Mouse (Mus musculus): ENCODE results near the gene Otulinl. TPM values are rescaled to one million over a fixed set of nuclear protein-coding genes. Genes with fewer than 3 reads are reported as not detected.

Otulinl gene
- polyA plus RNA-seq, 1 experiment from 2014 or later, result 9.8 TPM

DNA sequence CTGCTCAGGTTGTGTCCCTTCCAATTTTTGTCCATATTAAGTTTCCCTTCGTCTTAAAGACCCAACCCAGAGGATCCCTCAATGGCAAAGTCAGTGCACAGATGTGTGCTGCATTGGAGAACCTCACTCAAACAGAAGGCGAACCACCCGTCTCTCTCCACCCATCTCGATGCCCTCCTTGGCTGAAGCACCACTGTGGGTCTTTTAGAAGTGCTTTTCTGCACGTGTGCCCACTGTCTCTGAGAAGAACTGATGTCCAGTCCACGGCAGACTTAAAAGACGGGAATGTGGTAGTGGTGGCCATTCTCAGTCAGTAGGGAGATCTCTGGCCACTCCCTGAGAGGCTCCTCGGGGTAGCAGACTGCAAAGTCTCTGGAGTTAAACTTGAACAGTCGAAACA is 24.8 kb downstream of the Otulinl start:
- WGBS, result 84% methylated on average over 9 of the region's 9 CpGs
- Histone ChIP-seq H3K9ac (ENCODE audit: low read length) (no peak overlapping the region), H3K36me3 (ENCODE audit: control insufficient read depth, insufficient read depth, low read length) (no peaks in the 10 kb centered on the region), H3K4me3 (ENCODE audit: low read depth, low read length) (no peak overlapping the region), H3K4me1 (ENCODE audit: control insufficient read depth, insufficient read depth, low read length) (no peaks in the 10 kb centered on the region), H3K4me2 (ENCODE audit: low read depth) (no peak overlapping the region), H3K27ac (ENCODE audit: low read depth, low read length) (no peak overlapping the region), H3K9me3 (ENCODE audit: control insufficient read depth, low read length) (no peaks in the 10 kb centered on the region), H3K27me3 (ENCODE audit: control insufficient read depth, insufficient read depth, low read length) (no peaks in the 10 kb centered on the region)
- ATAC-seq (ENCODE audit: insufficient read depth, low FRiP score, low TSS enrichment), result no peak
- no peak for DNase-seq (ENCODE audit: low spot score)

GRCm38 (mm10) chr15:27655015-27655414 is 26.4 kb downstream of the Otulinl start:
- Histone ChIP-seq H3K9ac (ENCODE audit: low read length) (no peak overlapping the region), H3K4me1 (ENCODE audit: control insufficient read depth, insufficient read depth, low read length) (no peaks in the 10 kb centered on the region), H3K36me3 (ENCODE audit: control insufficient read depth, insufficient read depth, low read length) (no peaks in the 10 kb centered on the region), H3K27ac (ENCODE audit: low read depth, low read length) (no peak overlapping the region), H3K4me2 (ENCODE audit: low read depth) (no peak overlapping the region), H3K27me3 (ENCODE audit: control insufficient read depth, insufficient read depth, low read length) (no peaks in the 10 kb centered on the region), H3K4me3 (ENCODE audit: low read depth, low read length) (no peak overlapping the region), H3K9me3 (ENCODE audit: control insufficient read depth, low read length) (no peaks in the 10 kb centered on the region)
- ATAC-seq (ENCODE audit: insufficient read depth, low FRiP score, low TSS enrichment), result no peak
- 21% methylated on average over 5 of the region's 5 CpGs for WGBS
- DNase-seq (ENCODE audit: low spot score), result peak; percentile 59

- no peak for ATAC-seq (ENCODE audit: insufficient read depth, low FRiP score, low TSS enrichment)
- H3K4me3 ChIP-seq (ENCODE audit: low read depth, low read length), result no peak overlapping the region
- H3K9ac ChIP-seq (ENCODE audit: low read length), result no peak overlapping the region
- no peak overlapping the region for H3K27ac ChIP-seq (ENCODE audit: low read depth, low read length)
- 58% methylated on average over 3 of the region's 3 CpGs for WGBS
- no peaks in the 10 kb centered on the region for H3K36me3 ChIP-seq (ENCODE audit: control insufficient read depth, insufficient read depth, low read length)
- no peaks in the 10 kb centered on the region for H3K4me1 ChIP-seq (ENCODE audit: control insufficient read depth, insufficient read depth, low read length)
- no peaks in the 10 kb centered on the region for H3K27me3 ChIP-seq (ENCODE audit: control insufficient read depth, insufficient read depth, low read length)
- no peak overlapping the region for H3K4me2 ChIP-seq (ENCODE audit: low read depth)
- H3K9me3 ChIP-seq (ENCODE audit: control insufficient read depth, low read length), result no peaks in the 10 kb centered on the region
- DNase-seq (ENCODE audit: low spot score), result no peak
Observed at GRCm38 (mm10) chr15:27647686-27648085, 33.7 kb downstream of the Otulinl start.

DNA sequence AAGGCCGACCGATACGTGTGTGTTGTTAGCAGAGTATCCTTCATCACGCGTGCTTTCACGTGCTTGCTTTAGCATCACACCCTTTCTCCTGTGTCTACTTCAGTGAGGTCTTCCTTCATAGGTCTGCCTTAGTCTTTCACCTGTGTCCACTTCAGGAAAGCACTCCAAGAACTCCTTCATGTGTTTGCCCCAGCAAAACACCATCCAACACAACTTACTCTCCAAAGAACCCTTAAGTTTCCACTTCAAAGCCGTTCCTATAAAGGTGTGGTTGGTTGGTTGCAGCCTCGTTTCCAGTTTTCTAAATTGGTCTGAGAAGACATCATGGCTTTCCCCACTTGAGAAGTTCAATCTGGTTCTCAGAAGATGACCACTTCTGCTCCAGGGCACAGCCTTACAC is 34.7 kb downstream of the Otulinl start:
- DNase-seq (ENCODE audit: low spot score) (no peak), ATAC-seq (ENCODE audit: insufficient read depth, low FRiP score, low TSS enrichment) (no peak)
- WGBS, result 93% methylated on average over 8 of the region's 8 CpGs
- H3K9me3 ChIP-seq (ENCODE audit: control insufficient read depth, low read length), result no peaks in the 10 kb centered on the region
- no peaks in the 10 kb centered on the region for H3K27me3 ChIP-seq (ENCODE audit: control insufficient read depth, insufficient read depth, low read length)
- H3K4me2 ChIP-seq (ENCODE audit: low read depth), result no peak overlapping the region
- H3K27ac ChIP-seq (ENCODE audit: low read depth, low read length), result no peak overlapping the region
- no peak overlapping the region for H3K9ac ChIP-seq (ENCODE audit: low read length)
- no peaks in the 10 kb centered on the region for H3K4me1 ChIP-seq (ENCODE audit: control insufficient read depth, insufficient read depth, low read length)
- H3K4me3 ChIP-seq (ENCODE audit: low read depth, low read length), result no peak overlapping the region
- no peaks in the 10 kb centered on the region for H3K36me3 ChIP-seq (ENCODE audit: control insufficient read depth, insufficient read depth, low read length)

DNA sequence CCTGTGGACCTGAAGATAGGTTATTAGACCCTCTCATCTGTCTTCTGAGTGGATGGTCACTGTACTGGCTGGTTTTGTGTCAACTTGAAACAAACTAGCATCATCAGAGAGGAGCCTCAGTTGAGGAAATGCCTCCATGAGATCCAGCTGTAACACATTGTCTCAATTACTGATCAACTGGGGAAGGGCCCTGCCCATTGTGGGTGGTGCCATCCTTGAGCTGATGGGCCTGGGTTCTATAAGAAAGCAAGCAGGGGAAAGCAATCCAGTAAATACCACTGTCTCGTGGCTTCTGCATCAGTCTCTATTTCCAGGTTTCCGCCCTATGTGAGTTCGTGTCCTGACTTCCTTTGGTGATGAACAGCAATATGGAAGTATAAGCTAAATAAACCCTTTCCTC is 36.1 kb downstream of the Otulinl start:
- Histone ChIP-seq H3K4me3 (ENCODE audit: low read depth, low read length) (no peak overlapping the region), H3K4me2 (ENCODE audit: low read depth) (no peak overlapping the region), H3K9ac (ENCODE audit: low read length) (no peak overlapping the region), H3K27me3 (ENCODE audit: control insufficient read depth, insufficient read depth, low read length) (no peaks in the 10 kb centered on the region), H3K4me1 (ENCODE audit: control insufficient read depth, insufficient read depth, low read length) (no peaks in the 10 kb centered on the region), H3K36me3 (ENCODE audit: control insufficient read depth, insufficient read depth, low read length) (no peaks in the 10 kb centered on the region), H3K27ac (ENCODE audit: low read depth, low read length) (no peak overlapping the region), H3K9me3 (ENCODE audit: control insufficient read depth, low read length) (no peaks in the 10 kb centered on the region)
- 94% methylated on average over 3 of the region's 3 CpGs for WGBS
- ATAC-seq (ENCODE audit: insufficient read depth, low FRiP score, low TSS enrichment) (no peak), DNase-seq (ENCODE audit: low spot score) (no peak)

DNA sequence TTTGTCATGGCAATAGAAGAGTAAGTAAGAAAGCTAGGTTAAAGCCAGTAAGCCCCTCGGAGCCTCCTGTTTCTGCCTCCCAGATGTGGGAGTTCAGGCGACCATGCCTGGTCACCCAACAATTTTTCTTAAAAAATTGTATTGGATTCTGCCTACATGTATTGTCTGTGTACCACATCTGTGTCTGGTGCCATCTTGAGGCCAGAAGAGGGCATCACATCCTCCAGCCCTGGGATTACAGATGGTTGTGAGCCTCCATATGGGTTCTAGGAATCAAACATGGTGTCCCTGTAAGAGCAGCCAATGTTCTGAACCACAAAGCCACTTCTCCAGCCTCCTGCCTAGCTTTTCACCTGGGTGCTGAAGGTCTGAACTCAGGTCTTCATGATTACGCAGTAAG is 38.5 kb downstream of the Otulinl start:
- H3K9ac ChIP-seq (ENCODE audit: low read length), result no peak overlapping the region
- H3K4me1 ChIP-seq (ENCODE audit: control insufficient read depth, insufficient read depth, low read length), result no peaks in the 10 kb centered on the region
- no peaks in the 10 kb centered on the region for H3K36me3 ChIP-seq (ENCODE audit: control insufficient read depth, insufficient read depth, low read length)
- no peaks in the 10 kb centered on the region for H3K9me3 ChIP-seq (ENCODE audit: control insufficient read depth, low read length)
- DNase-seq (ENCODE audit: low spot score) (no peak), ATAC-seq (ENCODE audit: insufficient read depth, low FRiP score, low TSS enrichment) (no peak)
- no peak overlapping the region for H3K4me3 ChIP-seq (ENCODE audit: low read depth, low read length)
- H3K4me2 ChIP-seq (ENCODE audit: low read depth), result no peak overlapping the region
- H3K27ac ChIP-seq (ENCODE audit: low read depth, low read length), result no peak overlapping the region
- 84% methylated on average over 3 of the region's 3 CpGs for WGBS
- no peaks in the 10 kb centered on the region for H3K27me3 ChIP-seq (ENCODE audit: control insufficient read depth, insufficient read depth, low read length)

GRCm38 (mm10) chr15:27641171-27641570 is 40.2 kb downstream of the Otulinl start:
- ATAC-seq (ENCODE audit: insufficient read depth, low FRiP score, low TSS enrichment) (no peak), DNase-seq (ENCODE audit: low spot score) (no peak)
- Histone ChIP-seq H3K36me3 (ENCODE audit: control insufficient read depth, insufficient read depth, low read length) (no peaks in the 10 kb centered on the region), H3K9ac (ENCODE audit: low read length) (no peak overlapping the region), H3K9me3 (ENCODE audit: control insufficient read depth, low read length) (no peaks in the 10 kb centered on the region), H3K4me3 (ENCODE audit: low read depth, low read length) (no peak overlapping the region), H3K27ac (ENCODE audit: low read depth, low read length) (no peak overlapping the region), H3K27me3 (ENCODE audit: control insufficient read depth, insufficient read depth, low read length) (no peaks in the 10 kb centered on the region), H3K4me2 (ENCODE audit: low read depth) (no peak overlapping the region), H3K4me1 (ENCODE audit: control insufficient read depth, insufficient read depth, low read length) (no peaks in the 10 kb centered on the region)
- WGBS, result 82% methylated on average over 12 of the region's 12 CpGs

GRCm38 (mm10) chr15:27633941-27634900 is 47.2 kb downstream of the Otulinl start:
- ATAC-seq (ENCODE audit: insufficient read depth, low FRiP score, low TSS enrichment), result no peak
- 86% methylated on average over 8 of the region's 8 CpGs for WGBS

More at GRCm38 (mm10) chr15:27633941-27634900, 47.2 kb downstream of the Otulinl start:
- Histone ChIP-seq H3K4me3 (ENCODE audit: low read depth, low read length) (no peak overlapping the region), H3K4me2 (ENCODE audit: low read depth) (no peak overlapping the region), H3K9ac (ENCODE audit: low read length) (no peak overlapping the region), H3K27ac (ENCODE audit: low read depth, low read length) (no peak overlapping the region), H3K27me3 (ENCODE audit: control insufficient read depth, insufficient read depth, low read length) (no peaks in the 10 kb centered on the region), H3K9me3 (ENCODE audit: control insufficient read depth, low read length) (no peaks in the 10 kb centered on the region), H3K36me3 (ENCODE audit: control insufficient read depth, insufficient read depth, low read length) (no peaks in the 10 kb centered on the region), H3K4me1 (ENCODE audit: control insufficient read depth, insufficient read depth, low read length) (peaks cover 4% of the 10 kb centered on the region)
- DNase-seq (ENCODE audit: low spot score), result no peak
